Mouse (Mus musculus): ENCODE data around the gene Anapc16.

GRCm38 (mm10) chr10:59991262-59991880, 11.6 kb downstream of the Anapc16 start:
- TF ChIP-seq CTCF (IDR thresholded peaks at IDR 0.05; ENCODE audit: extremely low read depth, insufficient read depth, insufficient read length, insufficient replicate concordance) (no peak), POLR2A (IDR thresholded peaks at IDR 0.05; ENCODE audit: low read depth, low read length) (no peak)
